Mouse (Mus musculus): ENCODE results near the gene Tmem256.
A peak's percentile ranks its signal among the peaks of the same experiment; 100 is the strongest.

Tmem256 gene

GRCm38 (mm10) chr11:69815155-69815554 lies 23.2 kb upstream of the Tmem256 start, which contains the start of gene Gm39566:
Gene Gm39566, minus strand, starts transcription at chr11:69815298.
- no peak for DNase-seq (ENCODE audit: low spot score)

- DNase-seq (ENCODE audit: low spot score): no peak
Observed at GRCm38 (mm10) chr11:69816520-69816919, 21.8 kb upstream of the Tmem256 start.

- no peak for DNase-seq (ENCODE audit: low spot score)
Observed at GRCm38 (mm10) chr11:69818365-69818764, 19.9 kb upstream of the Tmem256 start, which contains the start of gene Spem2. Gene Spem2, minus strand, starts transcription at chr11:69818465.

- DNase-seq (ENCODE audit: low spot score): no peak
Observed at GRCm38 (mm10) chr11:69818871-69819270, 19.4 kb upstream of the Tmem256 start.

GRCm38 (mm10) chr11:69822080-69822479 lies 16.2 kb upstream of the Tmem256 start, which contains the start of gene Spem1:
Gene Spem1, minus strand, starts transcription at chr11:69822180.
- DNase-seq (ENCODE audit: low spot score): no peak

- DNase-seq (ENCODE audit: low spot score): no peak
Observed at GRCm38 (mm10) chr11:69823456-69823855, 14.9 kb upstream of the Tmem256 start.

- DNase-seq (ENCODE audit: low spot score): no peak
Observed at GRCm38 (mm10) chr11:69828832-69829231, 9.5 kb upstream of the Tmem256 start.

GRCm38 (mm10) chr11:69833554-69833953 lies 4.8 kb upstream of the Tmem256 start:
- DNase-seq (ENCODE audit: low spot score): no peak

GRCm38 (mm10) chr11:69834001-69834549 lies 4.2 kb upstream of the Tmem256 start:
- DNase-seq (ENCODE audit: low spot score): no peak

- no peak for DNase-seq (ENCODE audit: low spot score)
Observed at GRCm38 (mm10) chr11:69835326-69835965, 2.9 kb upstream of the Tmem256 start.

GRCm38 (mm10) chr11:69835966-69836335 lies 2.4 kb upstream of the Tmem256 start:
- DNase-seq (ENCODE audit: low spot score): no peak

GRCm38 (mm10) chr11:69836703-69837576 lies 1.4 kb upstream of the Tmem256 start:
- DNase-seq (ENCODE audit: low spot score): no peak

GRCm38 (mm10) chr11:69837604-69837951 lies 736 bp upstream of the Tmem256 start, which contains the start of gene Nlgn2:
Gene Nlgn2, minus strand, starts transcription at chr11:69837784.
- DNase-seq (ENCODE audit: low spot score): no peak

- DNase-seq (ENCODE audit: low spot score): no peak
Observed at GRCm38 (mm10) chr11:69838714-69839104, 395 bp downstream of the Tmem256 start.

- DNase-seq (ENCODE audit: low spot score): peak; percentile 55
Observed at GRCm38 (mm10) chr11:69846198-69846680, 7.9 kb downstream of the Tmem256 start, which contains the start of gene Plscr3. Gene Plscr3, plus strand, starts transcription at chr11:69846376.

GRCm38 (mm10) chr11:69846738-69847688 lies 8.7 kb downstream of the Tmem256 start:
- no peak for DNase-seq (ENCODE audit: low spot score)

GRCm38 (mm10) chr11:69848021-69848420 lies 9.7 kb downstream of the Tmem256 start:
- DNase-seq (ENCODE audit: low spot score): no peak

- DNase-seq (ENCODE audit: low spot score): no peak
Observed at GRCm38 (mm10) chr11:69849128-69849527, 10.8 kb downstream of the Tmem256 start.

GRCm38 (mm10) chr11:69849884-69850283 lies 11.6 kb downstream of the Tmem256 start:
- DNase-seq (ENCODE audit: low spot score): no peak

GRCm38 (mm10) chr11:69850754-69851153 lies 12.4 kb downstream of the Tmem256 start:
- no peak for DNase-seq (ENCODE audit: low spot score)

- no peak for DNase-seq (ENCODE audit: low spot score)
Observed at GRCm38 (mm10) chr11:69853994-69854393, 15.7 kb downstream of the Tmem256 start.
